Mouse (Mus musculus) heart, embryonic 13.5 days (tissue): ENCODE measurements around the gene Mex3d. TPM values are rescaled to one million over a fixed set of nuclear protein-coding genes. Genes with fewer than 3 reads are reported as not detected.

ENCODE experiments used
- ATAC-seq: fragments of 200-750 bp; cut with Nextera tagmentation; 2 replicates; pipeline ENCODE4 v1.8.0; 2017; ENCODE audit warnings: moderate TSS enrichment; ENCODE audit not compliant: insufficient number of reproducible peaks, low FRiP score, low TSS enrichment; ENCODE audit errors: extremely low read depth
- H3K27ac ChIP-seq: fragments of 300-500 bp; sonication (generic); replicated peaks from 2 replicates; pipeline ENCODE4 v1.5.1; 2015; ENCODE audit warnings: moderate library complexity, mild to moderate bottlenecking, inconsistent platforms
- H3K27me3 ChIP-seq: fragments of 300-500 bp; sonication (generic); replicated peaks from 2 replicates; pipeline ENCODE4 v1.6.1; 2015; ENCODE audit warnings: mild to moderate bottlenecking, inconsistent platforms
- H3K36me3 ChIP-seq: fragments of 300-500 bp; sonication (generic); 2 replicates; pipeline ENCODE4 v1.6.1; 2015; ENCODE audit warnings: mild to moderate bottlenecking, inconsistent platforms
- H3K4me1 ChIP-seq: fragments of 300-500 bp; sonication (generic); 2 replicates; pipeline ENCODE4 v1.6.1; 2015; ENCODE audit warnings: inconsistent platforms
- H3K4me2 ChIP-seq: fragments of 300-500 bp; sonication (generic); 2 replicates; pipeline ENCODE4 v1.6.1; 2015; ENCODE audit warnings: inconsistent platforms, mild to moderate bottlenecking, moderate library complexity
- H3K4me3 ChIP-seq: fragments of 300-500 bp; sonication (generic); 2 replicates; pipeline ENCODE4 v1.5.1; 2015; ENCODE audit warnings: moderate library complexity, mild to moderate bottlenecking, inconsistent platforms
- H3K9ac ChIP-seq: fragments of 300-500 bp; sonication (generic); 2 replicates; pipeline ENCODE4 v1.6.1; 2015; ENCODE audit warnings: inconsistent platforms, mild to moderate bottlenecking, moderate library complexity
- H3K9me3 ChIP-seq: fragments of 300-500 bp; sonication (generic); 2 replicates; pipeline ENCODE4 v1.6.1; 2016; ENCODE audit warnings: inconsistent platforms
- WGBS: fragments of 180-500 bp; shearing (Covaris S2); methylation state at CpG from one replicate; pipeline ENCODE4 v1.1.7; 2015; ENCODE audit warnings: mixed read lengths; 5-methylcytosine and 5-hydroxymethylcytosine counted together
- polyA plus RNA-seq: library from polyadenylated mRNA; unstranded; fragments of >200 nt; fragmentation: Nextera tagmentation; extraction: Ambion mirVana; gene quantifications from 2 replicates; pipeline ENCODE4 v1.2.1, GENCODE M21; 2015

Mex3d gene
- polyA plus RNA-seq, 1 experiment from 2014 or later, result 4.5 TPM

- no peak for ATAC-seq
- 0 out of 2 replicates have a peak overlapping the region, but pooled peaks have one; percentile 7 for H3K9ac ChIP-seq
These were observed 25.4 kb upstream of the Mex3d start for GRCm38 (mm10) chr10:80412656-80413541.

DNA sequence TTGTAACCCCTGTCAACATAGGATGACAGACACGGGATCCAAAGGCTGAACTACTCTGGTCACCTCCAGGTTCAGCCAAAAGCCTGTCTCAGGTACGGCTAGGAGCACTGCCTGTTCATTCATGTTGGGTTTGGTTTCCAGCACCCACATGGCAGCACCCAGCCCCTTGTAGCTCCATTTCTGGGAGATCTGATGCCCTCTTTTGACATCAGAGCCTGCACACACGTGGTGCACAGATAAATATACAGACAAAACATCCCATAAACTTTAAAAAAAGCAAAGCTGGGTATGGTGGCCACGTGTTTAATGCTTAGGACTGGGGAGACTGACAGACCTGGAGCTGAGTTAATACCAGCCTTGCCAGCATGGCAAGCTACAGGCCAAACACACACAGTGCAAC, 20.5 kb upstream of the Mex3d start:
- 41% methylated on average over 4 of the region's 4 CpGs for WGBS
- peaks cover 27% of the 10 kb centered on the region for H3K4me1 ChIP-seq
- H3K27ac ChIP-seq, result no peak overlapping the region
- peak overlapping the region; percentile 98 for H3K9ac ChIP-seq
- H3K4me3 ChIP-seq, result no peak overlapping the region
- peak overlapping the region; percentile 97; the same call in 1 of the 2 replicates for H3K4me2 ChIP-seq
- H3K9me3 ChIP-seq, result no peaks in the 10 kb centered on the region; the same call in 1 of the 2 replicates
- no peak for ATAC-seq
- peaks cover 64% of the 10 kb centered on the region for H3K36me3 ChIP-seq
- H3K27me3 ChIP-seq, result no peaks in the 10 kb centered on the region

More at GRCm38 (mm10) chr10:80412656-80413541, 25.4 kb upstream of the Mex3d start:
- H3K9me3 ChIP-seq, result no peaks in the 10 kb centered on the region
- peaks cover under 1% of the 10 kb centered on the region; the same call in 1 of the 2 replicates for H3K4me1 ChIP-seq
- 88% methylated on average over 44 of the region's 44 CpGs for WGBS
- H3K4me3 ChIP-seq, result no peak overlapping the region
- no peaks in the 10 kb centered on the region for H3K27me3 ChIP-seq
- peaks cover 95% of the 10 kb centered on the region for H3K36me3 ChIP-seq
- H3K27ac ChIP-seq, result no peak overlapping the region
- no peak overlapping the region for H3K4me2 ChIP-seq

DNA sequence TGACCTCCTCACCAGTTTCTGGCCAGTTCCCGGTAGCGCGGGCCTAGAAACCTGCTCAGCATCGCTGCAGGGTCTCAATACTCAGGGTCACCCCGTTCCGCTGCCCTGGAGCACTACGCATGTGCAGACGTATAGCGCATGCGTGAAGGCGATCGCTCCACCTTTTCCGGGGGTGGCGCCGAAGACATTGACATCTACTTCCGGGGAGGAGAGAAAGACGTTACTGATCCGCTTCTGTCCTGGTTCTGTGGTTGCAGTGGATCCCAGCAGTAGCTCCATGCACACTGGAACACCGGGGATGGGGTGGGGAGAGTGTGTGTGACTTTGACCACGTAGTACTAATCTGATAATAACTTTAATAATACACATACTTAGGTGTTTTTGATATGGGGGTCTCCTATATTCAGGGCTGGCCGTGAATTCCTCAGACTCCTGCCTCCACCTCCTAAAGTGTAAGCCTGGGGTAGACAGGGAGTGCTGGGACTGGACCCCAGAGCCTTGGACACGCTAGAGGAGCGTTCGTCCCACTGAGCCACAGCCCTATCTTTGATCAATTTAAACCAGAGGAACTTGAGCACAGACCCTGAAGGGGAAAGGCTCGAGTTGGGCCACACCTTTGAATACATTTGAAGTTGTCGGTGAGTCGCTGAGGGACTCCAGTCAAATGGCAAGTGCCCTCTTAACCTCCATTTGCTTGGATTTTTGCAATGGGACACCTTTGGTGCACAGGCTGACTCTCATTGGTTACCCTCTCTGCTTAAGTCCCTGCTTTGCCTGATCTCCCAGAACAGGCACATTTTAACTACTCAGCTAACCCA, 19.4 kb upstream of the Mex3d start, which contains the start of gene Uqcr11:
Uqcr11 (minus strand) TSS at position 147 of the 818 bp plus-strand sequence.
- WGBS, result under 1% methylated on average over 27 of the region's 27 CpGs
- H3K36me3 ChIP-seq, result peaks cover 64% of the 10 kb centered on the region
- H3K27me3 ChIP-seq, result no peaks in the 10 kb centered on the region
- H3K9ac ChIP-seq, result peak within 1 kb of the TSS; percentile 98
- peak; percentile 42; the same call in 1 of the 2 replicates for ATAC-seq
- peak within 1 kb of the TSS; percentile 98 for H3K4me3 ChIP-seq
- peak within 1 kb of the TSS; percentile 89 for H3K27ac ChIP-seq
- no peaks in the 10 kb centered on the region; the same call in 1 of the 2 replicates for H3K9me3 ChIP-seq
- peaks cover 27% of the 10 kb centered on the region for H3K4me1 ChIP-seq
- peak within 1 kb of the TSS; percentile 97 for H3K4me2 ChIP-seq

DNA sequence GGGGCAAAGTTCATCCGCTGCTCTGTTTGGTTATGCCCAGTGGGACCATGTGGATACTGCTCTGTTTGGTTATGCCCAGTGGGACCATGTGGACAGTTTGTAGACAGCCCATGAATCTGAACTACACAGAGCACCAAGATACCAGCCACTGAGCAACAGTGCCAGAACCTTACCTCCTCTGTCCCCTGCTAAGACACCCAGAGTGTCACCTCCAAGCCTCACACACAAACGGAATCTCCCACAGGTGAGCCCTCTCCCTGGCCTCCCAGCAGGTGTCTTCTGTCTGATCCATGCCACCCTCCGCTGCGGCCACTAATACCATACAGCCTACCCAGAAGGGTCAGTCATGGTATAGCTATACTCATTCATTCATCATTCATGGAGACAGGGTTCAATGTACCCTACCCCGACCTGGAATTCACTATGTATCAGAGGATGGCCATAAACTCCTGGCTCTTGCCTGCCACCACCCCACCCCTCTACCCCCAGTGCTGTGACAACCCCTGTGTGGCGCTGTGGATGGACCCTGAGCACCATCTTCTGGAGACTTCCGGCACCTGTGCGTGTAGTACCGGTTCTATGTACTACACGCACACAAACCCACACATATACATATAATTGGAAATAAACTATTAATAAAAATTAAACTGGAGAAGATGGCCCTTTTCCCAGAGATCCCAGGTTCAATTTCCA, 18.2 kb upstream of the Mex3d start:
- peak overlapping the region; percentile 89; the same call in 1 of the 2 replicates for H3K27ac ChIP-seq
- peak overlapping the region; percentile 97 for H3K4me2 ChIP-seq
- peaks cover 64% of the 10 kb centered on the region for H3K36me3 ChIP-seq
- no peaks in the 10 kb centered on the region for H3K27me3 ChIP-seq
- peak overlapping the region; percentile 98 for H3K9ac ChIP-seq
- peaks cover 33% of the 10 kb centered on the region for H3K4me1 ChIP-seq
- ATAC-seq, result no peak
- peak overlapping the region; percentile 98 for H3K4me3 ChIP-seq
- H3K9me3 ChIP-seq, result no peaks in the 10 kb centered on the region; the same call in 1 of the 2 replicates
- WGBS, result 45% methylated on average over 10 of the region's 10 CpGs

GRCm38 (mm10) chr10:80403044-80403692, 15.7 kb upstream of the Mex3d start:
- H3K4me3 ChIP-seq, result no peak overlapping the region
- H3K9ac ChIP-seq, result no peak overlapping the region
- H3K27me3 ChIP-seq, result no peaks in the 10 kb centered on the region
- no peak overlapping the region for H3K27ac ChIP-seq
- no peaks in the 10 kb centered on the region; the same call in 1 of the 2 replicates for H3K9me3 ChIP-seq
- no peak for ATAC-seq
- WGBS, result 84% methylated on average over 4 of the region's 4 CpGs
- peaks cover 41% of the 10 kb centered on the region for H3K36me3 ChIP-seq
- H3K4me2 ChIP-seq, result no peak overlapping the region
- H3K4me1 ChIP-seq, result peaks cover 45% of the 10 kb centered on the region

GRCm38 (mm10) chr10:80400704-80401161, 13.3 kb upstream of the Mex3d start:
- ATAC-seq, result no peak
- H3K4me1 ChIP-seq, result peaks cover 46% of the 10 kb centered on the region
- H3K27ac ChIP-seq, result peak overlapping the region; percentile 86
- H3K27me3 ChIP-seq, result no peaks in the 10 kb centered on the region
- peak overlapping the region; percentile 83 for H3K9ac ChIP-seq
- no peaks in the 10 kb centered on the region; the same call in 1 of the 2 replicates for H3K9me3 ChIP-seq
- H3K4me2 ChIP-seq, result peak overlapping the region; percentile 93
- H3K4me3 ChIP-seq, result no peak overlapping the region
- 69% methylated on average over 4 of the region's 4 CpGs for WGBS
- peaks cover 57% of the 10 kb centered on the region for H3K36me3 ChIP-seq

DNA sequence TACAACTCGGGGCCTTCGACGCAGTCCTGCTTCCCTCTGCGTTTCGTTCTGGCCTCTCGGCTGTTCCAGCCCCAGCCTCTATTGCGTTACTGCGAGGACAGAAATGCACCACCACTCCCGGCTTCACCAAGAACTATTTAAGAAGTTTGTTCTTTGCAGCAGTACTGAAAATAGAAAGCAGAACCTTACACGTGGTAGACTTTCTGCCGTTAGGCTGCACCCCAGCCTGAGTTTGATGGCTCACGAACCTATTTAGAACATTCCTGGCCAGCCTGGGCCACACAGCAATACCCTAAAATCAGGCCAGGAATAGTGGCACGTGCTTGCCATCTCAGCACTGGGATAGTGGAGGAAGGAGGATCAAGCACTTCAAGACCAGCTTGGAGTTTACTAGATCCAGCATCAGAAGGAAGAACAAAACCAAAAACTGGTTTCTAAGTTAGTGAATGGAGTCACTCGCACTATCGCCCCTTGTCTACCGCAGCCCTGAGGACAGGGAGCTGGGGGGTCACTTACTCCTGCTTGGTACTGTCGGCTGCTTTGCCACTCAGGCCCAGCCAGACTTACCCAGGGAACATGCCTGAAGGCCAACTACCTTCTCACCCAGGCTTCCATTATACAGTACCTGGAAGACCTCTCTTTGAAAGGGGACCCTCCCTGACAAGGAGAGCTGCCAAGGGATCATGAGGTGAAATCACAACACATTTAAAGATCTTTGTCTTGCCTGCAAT, 12.7 kb upstream of the Mex3d start:
- peaks cover 63% of the 10 kb centered on the region for H3K36me3 ChIP-seq
- H3K9ac ChIP-seq, result peak overlapping the region; percentile 83
- peak overlapping the region; percentile 93 for H3K4me2 ChIP-seq
- H3K27me3 ChIP-seq, result no peaks in the 10 kb centered on the region
- ATAC-seq, result no peak
- peak overlapping the region; percentile 86 for H3K27ac ChIP-seq
- H3K4me1 ChIP-seq, result peaks cover 40% of the 10 kb centered on the region
- peak overlapping the region; percentile 68 for H3K4me3 ChIP-seq
- H3K9me3 ChIP-seq, result no peaks in the 10 kb centered on the region; the same call in 1 of the 2 replicates
- 12% methylated on average over 17 of the region's 17 CpGs for whole genome bisulfite sequencing

GRCm38 (mm10) chr10:80399191-80399972, 11.9 kb upstream of the Mex3d start, which contains the start of gene Mbd3:
Mbd3 (minus strand) TSS chr10:80399550.
- H3K36me3 ChIP-seq, result peaks cover 66% of the 10 kb centered on the region
- WGBS, result under 1% methylated on average over 78 of the region's 82 CpGs

DNA sequence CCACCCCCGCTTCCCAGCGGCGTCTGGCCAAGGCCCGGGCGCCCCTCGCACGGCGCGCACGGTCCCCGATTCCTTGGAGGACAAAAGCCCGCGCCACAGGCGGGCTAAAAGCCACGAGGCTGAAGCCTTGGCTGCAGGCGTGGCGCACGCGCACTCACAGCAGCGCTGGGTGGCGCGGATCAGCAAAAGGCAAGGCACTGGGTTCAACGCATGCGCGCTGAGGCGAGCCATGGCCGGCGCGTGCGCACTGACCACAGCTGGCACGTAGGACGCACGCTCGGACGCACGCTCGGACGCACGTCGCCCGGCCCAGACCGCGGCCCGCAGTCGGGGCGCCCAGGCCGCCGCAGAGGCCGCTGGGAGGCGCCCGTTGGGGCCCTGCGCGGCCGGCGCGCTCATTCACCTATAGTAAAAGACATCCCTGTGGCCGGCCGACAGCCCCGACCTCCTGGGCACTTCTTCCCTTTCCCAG, 11.3 kb upstream of the Mex3d start:
- Histone ChIP-seq H3K4me1 (peaks cover 33% of the 10 kb centered on the region), H3K9ac (peak overlapping the region; percentile 91), H3K36me3 (peaks cover 66% of the 10 kb centered on the region), H3K27ac (peak overlapping the region; percentile 98), H3K27me3 (no peaks in the 10 kb centered on the region), H3K9me3 (no peaks in the 10 kb centered on the region; the same call in 1 of the 2 replicates), H3K4me3 (peak overlapping the region; percentile 68), H3K4me2 (peak overlapping the region; percentile 93)
- under 1% methylated on average over 59 of the region's 59 CpGs for WGBS
- ATAC-seq, result peak; percentile 78

More at GRCm38 (mm10) chr10:80399191-80399972, 11.9 kb upstream of the Mex3d start, which contains the start of gene Mbd3:
- Histone ChIP-seq H3K27ac (peak within 1 kb of the TSS; percentile 98), H3K4me2 (peak within 1 kb of the TSS; percentile 93), H3K9ac (peak within 1 kb of the TSS; percentile 91), H3K4me3 (peak within 1 kb of the TSS; percentile 68), H3K9me3 (no peaks in the 10 kb centered on the region; the same call in 1 of the 2 replicates), H3K27me3 (no peaks in the 10 kb centered on the region), H3K4me1 (peaks cover 33% of the 10 kb centered on the region)
- ATAC-seq, result peak; percentile 91
